ENCODE assay signal across 11 mouse cellular contexts in the genomic region with DNA sequence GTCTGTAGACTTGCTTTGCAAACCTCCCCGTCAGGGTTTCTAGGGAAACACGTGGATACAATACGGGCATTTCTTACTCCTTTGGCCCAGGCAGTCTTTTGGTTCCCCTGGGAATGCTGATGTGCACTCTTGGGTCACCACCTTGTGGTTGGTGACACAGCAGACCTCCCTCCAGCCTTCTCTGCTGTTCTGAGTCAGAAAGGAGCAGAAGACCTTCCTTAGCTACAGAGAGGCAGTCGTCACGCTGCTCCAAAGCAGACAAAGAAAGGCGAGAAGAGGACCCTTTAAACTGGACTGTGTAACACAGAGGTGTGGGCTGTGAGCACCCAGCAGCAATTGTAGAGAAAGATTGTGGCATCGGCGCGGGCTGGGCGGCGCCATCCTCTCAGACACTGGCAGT. TPM values are rescaled to one million over a fixed set of nuclear protein-coding genes. Genes with fewer than 3 reads are reported as not detected.
DNase-seq lines count a peak whose midpoint lies in the region; ATAC-seq and TF ChIP-seq lines count a peak whose summit lies in the region.
"Had no signal": no experiment of that assay in that cellular context is flagged by ENCODE, and none has a peak within 500 bp of the region (broad histone marks: within the 10 kb centered on the region; RNA-seq: fewer than 3 reads in every experiment).

No protein-coding gene starts in this region.

- WGBS in heart, adult 2 months = 49% methylated on average over 11 of the region's 11 CpGs
- WGBS in forebrain, embryonic 14.5 days = 3% methylated on average over 11 of the region's 11 CpGs
- WGBS in midbrain, embryonic 11.5 days = 21% methylated on average over 11 of the region's 11 CpGs
- WGBS in kidney, embryonic 14.5 days = 45% methylated on average over 11 of the region's 11 CpGs

- no peak for TF ChIP-seq POLR2A in heart, adult 2 months (IDR thresholded peaks at IDR 0.05; ENCODE audit: insufficient read depth, low read depth, low read length)
- peak; percentile 41; the same call in 1 of the 2 replicates for TF ChIP-seq POLR2A in CH12.LX (IDR thresholded peaks at IDR 0.05; ENCODE audit: low read depth, low read length)

- no peak for TF ChIP-seq RAD21 in CH12.LX (IDR thresholded peaks at IDR 0.05; ENCODE audit: low read depth, low read length)

- peaks cover 21% of the 10 kb centered on the region for H3K4me1 ChIP-seq in heart, adult 2 months (ENCODE audit: control insufficient read depth, insufficient read depth, low read length)
- H3K4me1 ChIP-seq in CH12.LX (ENCODE audit: control insufficient read depth in 1 of 2, insufficient read depth in 2 of 2) = peaks cover 4 to 55% of the 10 kb centered on the region in 2 experiments
- peaks cover 25% of the 10 kb centered on the region for H3K4me1 ChIP-seq in forebrain, embryonic 14.5 days (ENCODE audit: control insufficient read depth, insufficient read depth, low read length)
- H3K4me1 ChIP-seq in midbrain, embryonic 11.5 days (ENCODE audit: control insufficient read depth, insufficient read depth, low read length) = peaks cover 28% of the 10 kb centered on the region
- peaks cover 6% of the 10 kb centered on the region for H3K4me1 ChIP-seq in kidney, embryonic 14.5 days (ENCODE audit: control insufficient read depth, insufficient read depth, low read length)

- peak overlapping the region; percentile 51 for H3K27ac ChIP-seq in heart, adult 2 months
- peak overlapping the region; percentile 76; the same call in 1 of the 2 replicates for H3K27ac ChIP-seq in CH12.LX (ENCODE audit: insufficient read depth, low read depth)
- H3K27ac ChIP-seq in forebrain, embryonic 14.5 days (ENCODE audit: low read depth, low read length) = peak overlapping the region; percentile 96
- H3K27ac ChIP-seq in midbrain, embryonic 11.5 days (ENCODE audit: low read depth, low read length) = peak overlapping the region; percentile 32; the same call in 1 of the 2 replicates
- H3K27ac ChIP-seq in kidney, embryonic 14.5 days (ENCODE audit: low read depth, low read length) = no peak overlapping the region
- H3K27ac ChIP-seq: embryonic facial prominence, embryonic 13.5 days had no signal

- H3K27me3 ChIP-seq in heart, adult 2 months (ENCODE audit: control insufficient read depth, insufficient read depth, low read length) = no peaks in the 10 kb centered on the region
- H3K27me3 ChIP-seq in CH12.LX (replicated peaks) = no peaks in the 10 kb centered on the region
- H3K27me3 ChIP-seq in forebrain, embryonic 14.5 days (replicated peaks; ENCODE audit: control insufficient read depth, insufficient read depth, low read length) = no peaks in the 10 kb centered on the region
- no peaks in the 10 kb centered on the region for H3K27me3 ChIP-seq in midbrain, embryonic 11.5 days (ENCODE audit: control insufficient read depth, insufficient read depth, low read length)
- no peaks in the 10 kb centered on the region for H3K27me3 ChIP-seq in kidney, embryonic 14.5 days (ENCODE audit: control insufficient read depth, insufficient read depth, low read length)
- H3K27me3 ChIP-seq: embryonic facial prominence, embryonic 13.5 days had no signal

- peak; percentile 14; the same call in 1 of the 2 replicates for TF ChIP-seq CTCF in heart, adult 2 months (IDR thresholded peaks at IDR 0.05)
- peak in 1 of 2 experiments; percentile 39; a peak in 2 of 4 replicates for TF ChIP-seq CTCF in CH12.LX (conservative IDR thresholded peaks at IDR 0.05 in 1 of 2, IDR thresholded peaks at IDR 0.05 in 1 of 2; ENCODE audit: low read depth in 2 of 2, low read length in 2 of 2)

- ATAC-seq in forebrain, embryonic 14.5 days = peak; percentile 66
- peak; percentile 29; the same call in 1 of the 2 replicates for ATAC-seq in midbrain, embryonic 11.5 days (ENCODE audit: low FRiP score)
- ATAC-seq in kidney, embryonic 14.5 days (ENCODE audit: low FRiP score, low TSS enrichment) = no peak
- ATAC-seq: CD4-positive, CD25-positive, alpha-beta regulatory T cell, adult 4 months had no signal

- intact Hi-C loops in heart, adult 2 months (cut with DNase I) = no loop called here
- intact Hi-C loops in heart, postnatal 14 days (cut with DNase I) = no loop called here

- TF ChIP-seq EP300 in heart, adult 2 months (IDR thresholded peaks at IDR 0.05; ENCODE audit: insufficient read depth, low read depth, low read length) = 0 out of 2 replicates have a peak, but pooled peaks have one; percentile 22
- TF ChIP-seq EP300 in CH12.LX (IDR thresholded peaks at IDR 0.05; ENCODE audit: low read length) = peak; percentile 82

- no peak for DNase-seq in heart, adult 2 months
- DNase-seq in heart, postnatal 14 days = no peak
- DNase-seq in CH12.LX (ENCODE audit: extremely low read depth) = peak; percentile 93
- DNase-seq in forebrain, embryonic 14.5 days (ENCODE audit: low spot score) = peak; percentile 65
- DNase-seq in midbrain, embryonic 11.5 days (ENCODE audit: low spot score, missing footprints) = peak; percentile 90
- no peak for DNase-seq in urinary bladder, postnatal 14 days (ENCODE audit: low spot score)
- no peak for DNase-seq in frontal cortex, postnatal 25 days (ENCODE audit: low spot score in 2 of 2)
- DNase-seq: adrenal gland, postnatal 25 days had no signal

- no peaks in the 10 kb centered on the region for H3K79me2 ChIP-seq in heart, adult 2 months (replicated peaks; ENCODE audit: control insufficient read depth, insufficient read depth, low read length)
- H3K79me2 ChIP-seq in CH12.LX (replicated peaks; ENCODE audit: control insufficient read depth, extremely low read depth, insufficient read depth, poor library complexity, severe bottlenecking) = no peaks in the 10 kb centered on the region

- dilution Hi-C loops in CH12.LX (cut with MboI; ENCODE audit: extremely low pct_ligation_motif_present, extremely low pct_unique_long_range_greater_than_20kb, low sequenced_read_pairs) = no loop called here

- peaks cover 14% of the 10 kb centered on the region for H3K36me3 ChIP-seq in heart, adult 2 months (ENCODE audit: control insufficient read depth, insufficient read depth, low read length)
- H3K36me3 ChIP-seq in CH12.LX (replicated peaks in 1 of 2; ENCODE audit: control insufficient read depth in 1 of 2, insufficient read depth in 1 of 2, low read length in 1 of 2) = no peaks in the 10 kb centered on the region
- no peaks in the 10 kb centered on the region for H3K36me3 ChIP-seq in forebrain, embryonic 14.5 days (ENCODE audit: control insufficient read depth, insufficient read depth, low read length)
- H3K36me3 ChIP-seq in midbrain, embryonic 11.5 days (ENCODE audit: control insufficient read depth, insufficient read depth, low read length) = no peaks in the 10 kb centered on the region
- no peaks in the 10 kb centered on the region for H3K36me3 ChIP-seq in kidney, embryonic 14.5 days (ENCODE audit: control insufficient read depth, insufficient read depth, low read length)
- H3K36me3 ChIP-seq: embryonic facial prominence, embryonic 13.5 days had no signal

- H3K4me2 ChIP-seq in CH12.LX (ENCODE audit: insufficient read depth, low read depth, poor library complexity, severe bottlenecking) = peak overlapping the region; percentile 53; the same call in 1 of the 2 replicates
- H3K4me2 ChIP-seq in forebrain, embryonic 14.5 days (ENCODE audit: low read length) = peak overlapping the region; percentile 32
- peak overlapping the region; percentile 1; the same call in 1 of the 2 replicates for H3K4me2 ChIP-seq in midbrain, embryonic 11.5 days
- no peak overlapping the region for H3K4me2 ChIP-seq in kidney, embryonic 14.5 days (replicated peaks; ENCODE audit: low read depth, low read length)
- H3K4me2 ChIP-seq: embryonic facial prominence, embryonic 13.5 days had no signal

- in situ Hi-C loops in CH12.LX (cut with MboI; ENCODE audit: low pct_ligation_motif_present, low pct_unique_long_range_greater_than_20kb, low sequenced_read_pairs) = no loop called here

- no peaks in the 10 kb centered on the region for H3K9me3 ChIP-seq in CH12.LX (replicated peaks; ENCODE audit: low read length)
- H3K9me3 ChIP-seq in forebrain, embryonic 14.5 days (replicated peaks; ENCODE audit: control insufficient read depth, low read length) = no peaks in the 10 kb centered on the region
- H3K9me3 ChIP-seq in midbrain, embryonic 11.5 days (ENCODE audit: control insufficient read depth, low read length) = no peaks in the 10 kb centered on the region
- H3K9me3 ChIP-seq in kidney, embryonic 14.5 days (ENCODE audit: control insufficient read depth, low read length) = no peaks in the 10 kb centered on the region
- H3K9me3 ChIP-seq: embryonic facial prominence, embryonic 13.5 days had no signal

- H3K4me3 ChIP-seq in heart, adult 2 months = no peak overlapping the region
- peak overlapping the region in 1 of 3 experiments; percentile 15 for H3K4me3 ChIP-seq in CH12.LX (replicated peaks in 1 of 3; ENCODE audit: low read depth in 2 of 3, low read length in 2 of 3, poor library complexity in 1 of 3)
- H3K4me3 ChIP-seq in forebrain, embryonic 14.5 days (ENCODE audit: low read depth, low read length) = no peak overlapping the region
- no peak overlapping the region for H3K4me3 ChIP-seq in midbrain, embryonic 11.5 days (ENCODE audit: low read depth, low read length)
- H3K4me3 ChIP-seq in kidney, embryonic 14.5 days (ENCODE audit: low read length) = no peak overlapping the region
- H3K4me3 ChIP-seq: embryonic facial prominence, embryonic 13.5 days had no signal

- peak overlapping the region; percentile 13; the same call in 1 of the 2 replicates for H3K9ac ChIP-seq in heart, adult 2 months (ENCODE audit: low read depth, low read length)
- no peak overlapping the region; the same call in 1 of the 2 replicates for H3K9ac ChIP-seq in CH12.LX (ENCODE audit: insufficient read depth, low read depth)
- peak overlapping the region; percentile 52 for H3K9ac ChIP-seq in forebrain, embryonic 14.5 days (ENCODE audit: low read length)
- peak overlapping the region; percentile 43 for H3K9ac ChIP-seq in midbrain, embryonic 11.5 days (ENCODE audit: low read length)
- no peak overlapping the region for H3K9ac ChIP-seq in kidney, embryonic 14.5 days (ENCODE audit: low read depth, low read length)
- H3K9ac ChIP-seq: embryonic facial prominence, embryonic 13.5 days had no signal

RNA-seq across cellular contexts. Expression of gene Cipc, which starts 5.7 kb away (rescaled TPM):
- total RNA-seq in heart, adult 2 months (2021) = 10 to 100 TPM; 43.8 to 45.1 TPM
- 34.1 and 39.6 TPM in 2 replicates for polyA plus RNA-seq in heart, adult 2 months (2012; rRNA removed)
- total RNA-seq in heart, postnatal 14 days (2021) = 10 to 100 TPM; 44.2 to 45.6 TPM
- total RNA-seq in CH12.LX (2012; rRNA removed) = 18.7 and 19.6 TPM in 2 replicates
- total RNA-seq in CH12.LX (2014; rRNA removed) = 15.7 and 16.7 TPM in 2 replicates
- 17.5 and 20.5 TPM in 2 replicates for polyA plus RNA-seq in CH12.LX (2012; ENCODE audit: insufficient read length, low read depth)
- 47.5 and 57.0 TPM in 2 replicates for polyA plus RNA-seq in forebrain, embryonic 14.5 days (2014; fragmentation: Nextera tagmentation; extraction: Ambion mirVana)
- polyA plus RNA-seq in midbrain, embryonic 11.5 days (2014; fragmentation: Nextera tagmentation; extraction: Ambion mirVana) = 37.9 and 38.4 TPM in 2 replicates
- polyA plus RNA-seq in kidney, embryonic 14.5 days (2014; fragmentation: Nextera tagmentation; extraction: Ambion mirVana) = 12.6 and 30.4 TPM in 2 replicates

RNA-seq across cellular contexts. Expression of gene Zdhhc22, which starts 49.1 kb away (rescaled TPM):
- not detected for total RNA-seq in heart, adult 2 months (2021)
- polyA plus RNA-seq in heart, adult 2 months (2012; rRNA removed) = not detected in 2 replicates
- total RNA-seq in heart, postnatal 14 days (2021) = not detected
- not detected in 2 replicates for total RNA-seq in CH12.LX (2012; rRNA removed)
- total RNA-seq in CH12.LX (2014; rRNA removed) = not detected in 2 replicates
- polyA plus RNA-seq in CH12.LX (2012; ENCODE audit: insufficient read length, low read depth) = not detected in 2 replicates
- 4.3 and 5.5 TPM in 2 replicates for polyA plus RNA-seq in forebrain, embryonic 14.5 days (2014; fragmentation: Nextera tagmentation; extraction: Ambion mirVana)
- 0.41 and 0.51 TPM in 2 replicates for polyA plus RNA-seq in midbrain, embryonic 11.5 days (2014; fragmentation: Nextera tagmentation; extraction: Ambion mirVana)
- not detected in 2 replicates for polyA plus RNA-seq in kidney, embryonic 14.5 days (2014; fragmentation: Nextera tagmentation; extraction: Ambion mirVana)

RNA-seq across cellular contexts. Expression of gene Irf2bpl, which starts 56.6 kb away (rescaled TPM):
- total RNA-seq in heart, adult 2 months (2021) = 10 to 100 TPM; 32.6 to 36.9 TPM
- polyA plus RNA-seq in heart, adult 2 months (2012; rRNA removed) = 15.6 and 20.1 TPM in 2 replicates
- total RNA-seq in heart, postnatal 14 days (2021) = 10 to 100 TPM; 44.7 to 51.8 TPM
- total RNA-seq in CH12.LX (2012; rRNA removed) (19.6 and 21.4 TPM in 2 replicates), CH12.LX (2014; rRNA removed) (7.0 and 8.2 TPM in 2 replicates)
- polyA plus RNA-seq in CH12.LX (2012; ENCODE audit: insufficient read length, low read depth) = 10.2 and 12.1 TPM in 2 replicates
- polyA plus RNA-seq in forebrain, embryonic 14.5 days (2014; fragmentation: Nextera tagmentation; extraction: Ambion mirVana) = 41.4 and 56.5 TPM in 2 replicates
- 24.4 and 26.4 TPM in 2 replicates for polyA plus RNA-seq in midbrain, embryonic 11.5 days (2014; fragmentation: Nextera tagmentation; extraction: Ambion mirVana)
- 25.8 and 34.8 TPM in 2 replicates for polyA plus RNA-seq in kidney, embryonic 14.5 days (2014; fragmentation: Nextera tagmentation; extraction: Ambion mirVana)

Comparison
In these comparisons a context has a peak if more than half of its experiments do, and no peak if none do; other contexts are left out.
1. DNase-seq: peak in CH12.LX (single experiment), forebrain, embryonic 14.5 days (single experiment) and midbrain, embryonic 11.5 days (single experiment); none in heart, adult 2 months (0 of 2), heart, postnatal 14 days (0 of 2), urinary bladder, postnatal 14 days (single experiment) and frontal cortex, postnatal 25 days (0 of 2).
2. H3K9ac ChIP-seq: peak in heart, adult 2 months (single experiment), forebrain, embryonic 14.5 days (single experiment) and midbrain, embryonic 11.5 days (single experiment); none in CH12.LX (single experiment) and kidney, embryonic 14.5 days (single experiment).